Mouse (Mus musculus) forebrain, embryonic 14.5 days (tissue): Measurements from ENCODE around the gene P2ry4. TPM values are rescaled to one million over a fixed set of nuclear protein-coding genes. Genes with fewer than 3 reads are reported as not detected.

Source experiments
- ATAC-seq: fragments of 200-750 bp; cut with Nextera tagmentation; 2 replicates; pipeline ENCODE4 v1.8.0; 2017; ENCODE audit warnings: mild to moderate bottlenecking, moderate library complexity
- DNase-seq: peaks from one replicate; pipeline ENCODE4 v3.0.0-alpha.2; 2015; ENCODE audit warnings: low spot score
- H3K27ac ChIP-seq: fragments of 300-500 bp; sonication (generic); 2 replicates; pipeline ENCODE4 v1.5.1; 2014; ENCODE audit warnings: low read depth, mild to moderate bottlenecking, control low read depth, low read length, moderate library complexity
- H3K27me3 ChIP-seq: fragments of 300-500 bp; sonication (generic); replicated peaks from 2 replicates; pipeline ENCODE4 v1.6.1; 2014; ENCODE audit warnings: low read length, control low read depth, mixed read lengths; ENCODE audit not compliant: control insufficient read depth, insufficient read depth
- H3K36me3 ChIP-seq: fragments of 300-500 bp; sonication (generic); 2 replicates; pipeline ENCODE4 v1.6.1; 2014; ENCODE audit warnings: low read length, control low read depth; ENCODE audit not compliant: control insufficient read depth, insufficient read depth
- H3K4me1 ChIP-seq: fragments of 300-500 bp; sonication (generic); 2 replicates; pipeline ENCODE4 v1.6.1; 2014; ENCODE audit warnings: antibody characterized with exemption, low read length, control low read depth; ENCODE audit not compliant: control insufficient read depth, insufficient read depth
- H3K4me2 ChIP-seq: fragments of 300-500 bp; sonication (generic); 2 replicates; pipeline ENCODE4 v1.6.1; 2014; ENCODE audit warnings: mild to moderate bottlenecking, control low read depth, low read length
- H3K4me3 ChIP-seq: fragments of 300-500 bp; sonication (generic); 2 replicates; pipeline ENCODE4 v1.5.1; 2014; ENCODE audit warnings: low read depth, low read length, control low read depth
- H3K9ac ChIP-seq: fragments of 300-500 bp; sonication (generic); 2 replicates; pipeline ENCODE4 v1.6.1; 2014; ENCODE audit warnings: mild to moderate bottlenecking, low read length, control low read depth, moderate library complexity
- H3K9me3 ChIP-seq: fragments of 300-500 bp; sonication (generic); replicated peaks from 2 replicates; pipeline ENCODE4 v1.6.1; 2016; ENCODE audit warnings: low read length, control low read depth, mixed read lengths; ENCODE audit not compliant: control insufficient read depth
- WGBS: fragments of 180-500 bp; shearing (Covaris S2); extraction: QIAGEN DNeasy Blood & Tissue Kit; methylation state at CpG from one replicate; pipeline ENCODE4 v1.1.7; 2014; 5-methylcytosine and 5-hydroxymethylcytosine counted together
- polyA plus RNA-seq: library from polyadenylated mRNA; unstranded; fragments of >200 nt; fragmentation: Nextera tagmentation; extraction: Ambion mirVana; gene quantifications from 2 replicates; pipeline ENCODE4 v1.2.1, GENCODE M21; 2014

The P2ry4 gene
- polyA plus RNA-seq, result not detected in 2 replicates

DNA sequence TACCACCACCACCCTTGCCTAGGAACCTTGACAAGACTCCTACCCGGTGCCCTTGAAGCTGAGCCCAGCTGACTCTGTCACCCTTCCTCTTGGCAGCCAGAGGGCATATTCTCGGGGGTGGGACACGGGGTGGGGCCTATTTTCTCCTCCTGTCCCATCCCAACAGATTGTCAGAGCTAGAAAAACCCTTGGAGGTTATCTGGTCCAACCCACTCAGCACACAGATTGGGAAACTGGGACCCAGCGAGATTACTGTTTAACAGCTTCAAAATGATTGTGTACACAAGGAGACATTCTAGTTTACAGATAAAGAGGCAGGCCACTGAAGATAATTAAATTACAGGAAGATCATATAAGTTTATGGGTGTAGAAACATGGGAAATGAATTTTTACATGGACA is at the start of gene P2ry4:
TSS of gene P2ry4 (minus strand) at position 79 of the 400 bp plus-strand sequence.
- H3K4me3 ChIP-seq, result no peak within 1 kb of the TSS
- no peak for DNase-seq
- no peak for ATAC-seq
- H3K9me3 ChIP-seq, result no peaks in the 10 kb centered on the region
- no peak within 1 kb of the TSS for H3K9ac ChIP-seq
- H3K36me3 ChIP-seq, result no peaks in the 10 kb centered on the region
- H3K4me2 ChIP-seq, result no peak within 1 kb of the TSS
- H3K4me1 ChIP-seq, result no peaks in the 10 kb centered on the region
- no peak within 1 kb of the TSS for H3K27ac ChIP-seq
- no peaks in the 10 kb centered on the region for H3K27me3 ChIP-seq
- 61% methylated on average over 4 of the region's 4 CpGs for WGBS

DNA sequence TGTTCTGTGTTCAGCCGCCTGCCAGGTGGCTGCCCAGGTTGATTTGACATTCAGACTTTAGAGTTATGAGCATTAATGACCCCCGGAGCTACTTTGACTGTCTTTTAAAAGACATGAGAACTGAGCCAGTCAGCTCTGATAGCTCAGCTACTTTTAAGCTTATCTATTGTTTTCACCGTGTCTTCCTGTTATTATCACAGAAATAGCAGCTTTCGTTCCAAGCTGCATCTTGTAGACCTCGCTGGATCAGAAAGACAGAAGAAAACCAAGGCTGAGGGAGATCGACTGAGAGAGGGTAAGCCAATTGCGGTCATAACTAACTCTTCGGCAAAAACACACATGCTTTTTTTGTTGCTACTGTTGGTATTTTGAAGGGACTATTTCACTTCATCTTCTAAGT is 43.8 kb upstream of the P2ry4 start:
- 89% methylated on average over 8 of the region's 8 CpGs for WGBS
- DNase-seq, result no peak
- no peak overlapping the region for H3K27ac ChIP-seq

DNA sequence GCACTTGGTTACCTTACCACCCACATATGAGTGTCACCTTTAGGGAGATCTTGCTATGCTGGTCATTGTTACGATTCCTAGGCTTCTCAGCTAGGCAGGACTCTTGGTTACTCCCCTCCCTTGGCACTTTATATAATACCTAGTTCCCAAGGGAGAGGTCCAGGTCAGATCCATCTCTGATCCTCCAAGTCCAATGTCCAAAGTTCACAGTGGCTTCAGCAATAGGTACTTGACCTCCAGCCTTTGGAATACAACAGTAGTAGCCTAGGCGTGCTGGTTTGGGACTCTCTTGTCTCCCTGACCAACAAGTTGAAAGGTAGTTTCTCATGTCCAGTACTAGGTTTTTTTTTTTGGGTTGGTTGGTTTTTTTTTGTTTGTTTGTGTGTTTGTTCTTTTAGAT is 34.4 kb upstream of the P2ry4 start:
- Histone ChIP-seq H3K9ac (no peak overlapping the region), H3K9me3 (no peaks in the 10 kb centered on the region), H3K27ac (no peak overlapping the region), H3K36me3 (no peaks in the 10 kb centered on the region), H3K27me3 (no peaks in the 10 kb centered on the region), H3K4me2 (no peak overlapping the region), H3K4me3 (no peak overlapping the region), H3K4me1 (no peaks in the 10 kb centered on the region)
- ATAC-seq, result no peak
- 91% methylated on average over 2 of the region's 2 CpGs for WGBS
- DNase-seq, result no peak

More for the DNA sequence above, 43.8 kb upstream of the P2ry4 start:
- Histone ChIP-seq H3K9ac (no peak overlapping the region), H3K4me3 (no peak overlapping the region), H3K4me2 (no peak overlapping the region), H3K36me3 (peaks cover 9% of the 10 kb centered on the region; the same call in 1 of the 2 replicates), H3K4me1 (no peaks in the 10 kb centered on the region), H3K27me3 (no peaks in the 10 kb centered on the region), H3K9me3 (no peaks in the 10 kb centered on the region)
- no peak for ATAC-seq

DNA sequence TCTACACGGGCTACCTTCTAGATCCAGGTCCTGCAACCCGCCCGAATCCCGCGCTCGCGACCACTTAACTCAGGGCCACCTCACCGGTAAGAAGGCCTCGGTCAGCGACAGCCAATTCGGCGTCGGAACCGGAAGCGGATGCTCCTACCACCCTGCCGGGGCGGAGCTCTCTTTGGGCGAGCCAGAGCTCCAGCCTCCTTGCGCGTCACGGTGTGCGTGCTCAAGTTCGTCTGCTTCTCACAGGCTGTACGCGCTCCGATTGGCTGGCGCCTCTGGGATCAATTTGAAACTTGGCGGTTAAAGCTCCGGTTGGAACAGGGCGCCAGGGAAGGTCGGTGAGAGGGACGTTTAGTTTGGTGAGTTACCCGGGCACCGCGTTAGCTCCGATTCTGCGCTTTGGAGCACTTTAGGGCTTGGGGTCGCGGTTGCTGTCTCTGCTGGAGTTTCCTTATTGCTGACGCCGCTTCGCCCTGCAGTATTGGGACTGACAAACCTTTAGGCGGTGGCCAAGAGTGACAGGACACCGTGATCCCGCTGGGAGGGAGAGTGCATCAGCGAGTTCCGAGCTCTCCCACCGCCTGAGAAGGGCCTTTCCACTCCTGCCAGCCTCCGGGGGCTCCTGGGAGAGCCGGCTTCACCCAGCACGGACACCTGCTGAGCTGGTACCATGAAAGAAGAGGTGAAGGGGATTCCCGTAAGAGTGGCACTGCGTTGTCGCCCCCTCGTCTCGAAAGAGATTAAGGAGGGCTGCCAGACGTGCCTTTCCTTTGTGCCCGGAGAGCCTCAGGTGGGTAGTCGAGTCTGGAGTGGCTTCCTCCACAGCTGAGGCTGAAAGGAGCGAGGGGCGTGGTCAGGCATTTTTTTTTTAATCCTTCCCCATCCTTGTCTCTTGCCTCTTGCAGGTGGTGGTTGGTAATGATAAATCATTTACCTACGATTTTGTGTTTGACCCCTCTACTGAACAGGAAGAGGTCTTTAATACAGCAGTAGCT is 31.4 kb upstream of the P2ry4 start, which contains the start of gene Pdzd11:
TSS of gene Pdzd11 (minus strand) at position 767 of the 992 bp plus-strand sequence.
- peak; percentile 98 for DNase-seq
- 30% methylated on average over 62 of the region's 62 CpGs for WGBS
- ATAC-seq, result peak; percentile 100

DNA sequence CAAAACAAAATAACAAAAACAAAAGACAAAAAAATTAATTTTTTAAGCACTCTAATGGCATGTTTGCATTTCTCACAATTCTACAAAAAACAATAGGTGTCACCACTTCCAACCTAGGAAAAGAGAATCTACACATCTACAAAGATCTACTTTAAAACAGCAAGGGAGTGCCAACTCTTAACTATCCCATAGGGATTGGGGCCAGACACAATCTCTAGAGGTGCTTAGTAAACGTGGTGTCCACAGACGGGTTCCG is 30.8 kb upstream of the P2ry4 start, which contains the start of gene Kif4:
TSS of gene Kif4 (plus strand) at position 192 of the 256 bp plus-strand sequence.
- no peak for DNase-seq
- Histone ChIP-seq H3K4me3 (peak within 1 kb of the TSS; percentile 49), H3K36me3 (peaks cover 3% of the 10 kb centered on the region; the same call in 1 of the 2 replicates), H3K9me3 (no peaks in the 10 kb centered on the region), H3K27ac (peak within 1 kb of the TSS; percentile 48; the same call in 1 of the 2 replicates), H3K9ac (peak within 1 kb of the TSS; percentile 61), H3K4me2 (peak within 1 kb of the TSS; percentile 60), H3K4me1 (no peaks in the 10 kb centered on the region), H3K27me3 (no peaks in the 10 kb centered on the region)
- 34% methylated on average over 3 of the region's 3 CpGs for WGBS
- ATAC-seq, result no peak

More for the DNA sequence above, 31.4 kb upstream of the P2ry4 start, which contains the start of gene Pdzd11:
- Histone ChIP-seq H3K4me2 (peak within 1 kb of the TSS; percentile 60), H3K27ac (peak within 1 kb of the TSS; percentile 48; the same call in 1 of the 2 replicates), H3K4me3 (peak within 1 kb of the TSS; percentile 49), H3K4me1 (no peaks in the 10 kb centered on the region), H3K27me3 (no peaks in the 10 kb centered on the region), H3K36me3 (peaks cover 3% of the 10 kb centered on the region; the same call in 1 of the 2 replicates), H3K9ac (peak within 1 kb of the TSS; percentile 61), H3K9me3 (no peaks in the 10 kb centered on the region)

DNA sequence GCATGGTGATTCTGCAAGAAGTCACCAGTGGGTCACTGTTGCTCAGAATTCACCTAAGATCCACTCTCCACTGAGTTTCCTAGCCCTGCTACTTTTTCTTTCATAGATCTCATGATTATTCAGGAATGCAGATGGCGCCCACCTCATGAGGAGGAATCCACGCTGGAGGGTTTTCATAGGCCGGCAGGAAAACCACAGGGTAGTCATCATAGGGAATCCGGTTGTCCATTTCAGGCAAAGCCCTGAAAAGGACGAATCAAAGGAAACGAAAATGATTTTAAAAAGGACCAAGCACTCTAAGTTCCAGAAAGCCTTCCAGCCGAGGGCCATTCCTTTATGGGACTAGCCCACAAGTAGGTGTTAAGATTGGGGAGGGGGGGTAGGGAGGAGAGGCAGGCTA is 30.5 kb upstream of the P2ry4 start:
- H3K27me3 ChIP-seq, result no peaks in the 10 kb centered on the region
- peak overlapping the region; percentile 48 for H3K4me2 ChIP-seq
- ATAC-seq, result no peak
- peaks cover 3% of the 10 kb centered on the region; the same call in 1 of the 2 replicates for H3K36me3 ChIP-seq
- DNase-seq, result peak; percentile 1
- H3K4me3 ChIP-seq, result peak overlapping the region; percentile 49
- no peak overlapping the region for H3K27ac ChIP-seq
- H3K4me1 ChIP-seq, result no peaks in the 10 kb centered on the region
- peak overlapping the region; percentile 61 for H3K9ac ChIP-seq
- 49% methylated on average over 7 of the region's 7 CpGs for WGBS
- H3K9me3 ChIP-seq, result no peaks in the 10 kb centered on the region

DNA sequence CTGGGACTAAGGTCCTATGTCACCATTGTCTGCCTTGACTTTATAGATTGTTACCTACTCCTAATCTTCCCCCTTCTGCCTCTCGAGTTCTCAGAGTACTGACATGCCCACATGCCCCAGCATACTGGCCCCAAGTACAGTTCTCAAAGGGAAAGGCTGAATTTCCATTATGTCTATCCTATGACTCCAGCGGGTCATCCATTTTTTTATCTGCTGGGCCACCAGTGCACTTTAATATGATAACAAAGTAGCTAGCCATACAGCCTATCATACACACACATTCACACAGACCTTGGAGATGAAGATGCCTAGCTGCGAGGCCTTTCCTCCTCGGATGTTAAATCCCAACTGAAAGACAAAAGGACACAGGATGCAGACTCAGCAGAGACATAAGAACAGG is 29.6 kb upstream of the P2ry4 start:
- no peak overlapping the region for H3K4me3 ChIP-seq
- ATAC-seq (no peak), DNase-seq (no peak)
- no peak overlapping the region for H3K9ac ChIP-seq
- no peaks in the 10 kb centered on the region for H3K9me3 ChIP-seq
- H3K27me3 ChIP-seq, result no peaks in the 10 kb centered on the region
- H3K4me1 ChIP-seq, result no peaks in the 10 kb centered on the region
- H3K27ac ChIP-seq, result no peak overlapping the region
- 81% methylated on average over 4 of the region's 4 CpGs for WGBS
- H3K36me3 ChIP-seq, result peaks cover 3% of the 10 kb centered on the region; the same call in 1 of the 2 replicates
- H3K4me2 ChIP-seq, result no peak overlapping the region

DNA sequence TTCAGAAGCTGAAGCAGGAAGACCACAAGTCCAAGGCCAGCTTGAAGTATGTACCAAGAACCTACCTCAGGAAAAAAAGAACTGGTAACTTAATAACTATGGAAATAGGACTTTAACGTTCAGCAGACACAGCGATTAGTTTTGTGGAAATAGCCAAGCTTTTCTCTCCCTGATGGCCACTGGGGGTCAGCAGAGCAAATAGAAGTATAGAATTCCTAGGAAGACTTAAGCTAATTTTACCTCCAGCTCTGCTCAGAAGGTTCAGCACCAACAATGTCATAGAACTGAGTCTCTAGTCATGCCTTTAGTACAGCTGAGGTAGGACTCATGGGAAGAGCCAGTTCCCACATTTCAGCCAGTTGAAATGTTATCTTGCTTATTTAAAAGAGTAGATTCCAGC is 26.7 kb upstream of the P2ry4 start:
- peaks cover 3% of the 10 kb centered on the region; the same call in 1 of the 2 replicates for H3K36me3 ChIP-seq
- WGBS, result 76% methylated on average over 2 of the region's 2 CpGs
- DNase-seq, result peak; percentile 6

DNA sequence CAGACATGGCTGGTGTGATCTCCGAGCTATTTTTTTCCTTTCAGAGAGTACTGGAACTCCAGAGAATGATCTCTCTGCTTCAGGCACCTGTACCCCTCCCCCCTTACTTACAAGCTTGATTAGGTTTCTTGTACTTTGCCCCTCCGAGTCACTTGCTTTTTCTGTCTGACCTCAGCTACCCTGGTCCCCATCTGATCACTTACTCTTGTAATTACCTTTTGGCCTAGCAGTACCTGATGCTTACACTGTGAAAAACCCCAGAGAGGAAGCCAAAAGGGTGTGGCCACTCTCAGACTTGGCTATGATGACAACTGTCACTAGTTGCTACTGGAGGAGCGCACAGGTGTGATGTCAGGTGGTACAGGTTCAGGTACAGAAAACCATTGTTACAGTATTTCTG is 23.8 kb upstream of the P2ry4 start:
- Histone ChIP-seq H3K4me2 (no peak overlapping the region), H3K27me3 (no peaks in the 10 kb centered on the region), H3K9ac (no peak overlapping the region), H3K4me1 (no peaks in the 10 kb centered on the region), H3K27ac (no peak overlapping the region), H3K4me3 (no peak overlapping the region), H3K36me3 (peaks cover 3% of the 10 kb centered on the region; the same call in 1 of the 2 replicates), H3K9me3 (no peaks in the 10 kb centered on the region)
- DNase-seq, result no peak
- ATAC-seq, result no peak
- 70% methylated on average over 3 of the region's 3 CpGs for WGBS

More for the DNA sequence above, 26.7 kb upstream of the P2ry4 start:
- Histone ChIP-seq H3K9ac (no peak overlapping the region), H3K27me3 (no peaks in the 10 kb centered on the region), H3K4me1 (no peaks in the 10 kb centered on the region), H3K4me2 (no peak overlapping the region), H3K27ac (no peak overlapping the region), H3K9me3 (no peaks in the 10 kb centered on the region), H3K4me3 (no peak overlapping the region)
- ATAC-seq, result no peak
